Mouse (Mus musculus) lung, adult 2 months (tissue): Measurements from ENCODE around the gene Rnf41.

ENCODE experiments used
- CTCF ChIP-seq: fragments of 200-500 bp; IDR thresholded peaks from 2 replicates; pipeline ENCODE4 v1.5.1; 2011; ENCODE audit warnings: mild to moderate bottlenecking, low read length, control low read depth; ENCODE audit not compliant: insufficient read depth
- POLR2A ChIP-seq: fragments of 200-500 bp; IDR thresholded peaks from 2 replicates; pipeline ENCODE4 v1.6.1; 2011; ENCODE audit warnings: low read depth, mild to moderate bottlenecking, control low read depth, low read length, borderline replicate concordance; ENCODE audit errors: extremely low read depth

- TF ChIP-seq CTCF, result no peak
- no peak for TF ChIP-seq POLR2A
Measured at GRCm38 (mm10) chr10:128370601-128371000, 40.9 kb upstream of the Rnf41 start.
